Mouse (Mus musculus) NIH3T3 (cell line): Measurements from ENCODE around the gene Sfxn3.

ENCODE experiments used
- DNase-seq: peaks from one replicate; pipeline ENCODE4 v3.0.0-alpha.2; 2012; ENCODE audit warnings: low read depth

Gene Sfxn3

DNA sequence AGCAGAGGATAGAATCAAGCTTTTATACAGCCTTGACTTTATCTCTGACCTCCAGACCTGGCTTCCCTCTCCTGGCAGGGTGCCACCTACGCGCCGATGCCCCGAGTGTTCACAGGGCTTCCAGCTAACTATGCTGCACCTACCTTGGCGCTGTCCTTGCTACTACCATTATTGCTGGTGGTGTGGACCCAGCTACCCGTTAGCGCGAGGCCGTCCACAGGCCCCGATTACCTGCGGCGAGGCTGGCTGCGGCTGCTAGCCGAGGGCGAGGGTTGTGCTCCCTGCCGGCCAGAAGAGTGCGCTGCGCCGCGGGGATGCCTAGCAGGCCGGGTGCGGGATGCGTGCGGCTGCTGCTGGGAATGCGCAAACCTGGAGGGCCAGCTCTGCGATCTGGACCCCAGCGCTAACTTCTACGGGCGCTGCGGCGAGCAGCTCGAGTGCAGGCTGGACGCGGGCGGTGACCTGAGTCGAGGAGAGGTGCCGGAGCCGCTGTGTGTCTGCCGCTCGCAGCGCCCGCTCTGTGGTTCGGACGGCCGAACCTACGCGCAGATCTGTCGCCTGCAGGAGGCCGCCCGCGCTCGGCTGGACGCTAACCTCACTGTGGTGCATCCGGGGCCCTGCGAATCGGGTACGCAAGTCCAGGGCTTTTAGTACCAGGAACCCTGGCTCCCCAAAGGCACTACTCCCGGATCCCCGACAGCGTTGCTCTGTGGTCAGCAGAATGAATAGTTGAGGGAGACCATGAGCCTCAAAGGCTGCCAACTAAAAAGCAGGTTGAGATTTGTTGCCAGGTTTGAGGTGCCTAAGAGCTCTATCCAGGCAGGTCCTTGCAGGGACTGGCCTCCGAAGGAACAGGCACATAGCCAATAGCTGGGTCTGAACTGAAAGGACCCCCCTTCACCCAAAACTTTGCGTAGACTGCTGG is 29.5 kb downstream of the Sfxn3 start:
- DNase-seq: peak; percentile 80

DNA sequence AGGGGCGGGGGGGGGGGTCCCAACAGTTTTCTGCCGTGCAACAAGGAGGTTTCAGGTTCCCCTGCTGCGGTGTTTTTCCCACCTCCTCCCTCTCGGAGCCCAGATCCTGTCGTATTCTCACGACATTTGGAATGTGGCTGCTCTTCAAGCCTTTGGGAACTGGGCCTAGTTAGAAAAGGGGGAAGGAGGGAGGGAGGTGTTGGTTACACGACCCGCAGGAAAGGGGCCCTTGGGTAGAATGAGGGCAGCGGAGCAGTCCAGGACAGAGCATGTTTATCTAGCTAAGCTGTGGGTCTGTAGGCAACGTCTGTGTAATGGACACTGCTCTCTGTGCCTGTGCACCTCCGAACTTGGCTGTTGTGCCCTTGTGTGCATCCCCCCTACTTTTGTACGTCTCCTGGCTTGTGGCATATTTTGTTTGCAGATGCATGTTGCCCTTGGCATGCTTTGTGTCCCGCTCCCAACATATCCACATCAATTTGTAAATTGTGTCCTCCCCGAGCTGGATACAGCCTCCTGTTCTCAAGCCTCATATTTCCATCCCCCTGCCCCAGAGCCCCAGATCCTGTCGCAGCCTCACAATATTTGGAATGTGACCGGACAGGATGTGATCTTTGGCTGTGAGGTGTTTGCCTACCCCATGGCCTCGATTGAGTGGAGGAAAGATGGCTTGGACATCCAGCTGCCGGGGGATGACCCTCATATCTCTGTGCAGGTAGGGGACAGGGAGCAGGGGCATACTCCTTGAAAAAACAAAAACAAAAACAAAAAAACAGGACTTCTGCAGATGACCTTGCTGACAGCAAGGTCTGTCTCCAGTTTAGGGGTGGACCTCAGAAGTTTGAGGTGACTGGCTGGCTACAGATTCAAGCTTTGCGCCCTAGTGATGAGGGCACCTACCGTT is 30.7 kb downstream of the Sfxn3 start:
- no peak for DNase-seq

DNA sequence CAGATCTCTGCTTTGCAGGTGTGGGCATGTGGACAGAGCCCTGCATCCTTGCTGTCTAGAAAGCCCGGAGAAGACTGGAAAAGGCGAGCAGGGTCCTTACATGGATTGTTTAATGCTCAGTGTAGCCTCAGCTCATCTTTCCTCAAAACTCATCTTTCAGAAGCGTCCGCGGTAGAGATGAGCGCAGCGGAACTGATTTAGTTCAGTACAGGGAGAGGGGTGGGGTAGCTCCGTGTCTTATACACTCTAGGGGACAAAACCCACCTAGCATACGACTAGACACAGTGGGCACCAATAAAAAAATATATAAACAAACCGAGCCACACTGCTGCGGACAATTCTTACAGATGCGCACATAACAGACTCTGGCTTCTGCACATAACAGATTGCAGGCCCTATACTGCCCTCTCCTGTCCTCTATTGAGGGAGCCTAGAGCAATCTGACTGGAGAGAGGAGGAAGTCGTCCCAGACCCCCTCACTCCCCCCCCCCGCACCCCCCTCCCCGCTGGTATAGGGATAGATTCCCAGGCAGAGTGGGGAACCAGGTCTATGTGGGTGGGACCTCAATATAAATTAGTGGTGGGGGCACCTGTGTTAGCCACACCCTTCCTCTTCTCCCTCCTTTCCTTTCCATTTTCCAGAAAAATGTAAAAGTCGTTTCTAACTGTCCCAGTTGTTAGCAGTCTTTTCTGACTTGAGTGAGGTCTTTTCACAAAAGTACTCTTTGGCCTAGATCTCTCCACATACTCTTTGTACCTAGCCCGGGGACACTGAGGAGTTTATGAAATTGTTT is 31.9 kb downstream of the Sfxn3 start:
- DNase-seq: peak; percentile 80

DNA sequence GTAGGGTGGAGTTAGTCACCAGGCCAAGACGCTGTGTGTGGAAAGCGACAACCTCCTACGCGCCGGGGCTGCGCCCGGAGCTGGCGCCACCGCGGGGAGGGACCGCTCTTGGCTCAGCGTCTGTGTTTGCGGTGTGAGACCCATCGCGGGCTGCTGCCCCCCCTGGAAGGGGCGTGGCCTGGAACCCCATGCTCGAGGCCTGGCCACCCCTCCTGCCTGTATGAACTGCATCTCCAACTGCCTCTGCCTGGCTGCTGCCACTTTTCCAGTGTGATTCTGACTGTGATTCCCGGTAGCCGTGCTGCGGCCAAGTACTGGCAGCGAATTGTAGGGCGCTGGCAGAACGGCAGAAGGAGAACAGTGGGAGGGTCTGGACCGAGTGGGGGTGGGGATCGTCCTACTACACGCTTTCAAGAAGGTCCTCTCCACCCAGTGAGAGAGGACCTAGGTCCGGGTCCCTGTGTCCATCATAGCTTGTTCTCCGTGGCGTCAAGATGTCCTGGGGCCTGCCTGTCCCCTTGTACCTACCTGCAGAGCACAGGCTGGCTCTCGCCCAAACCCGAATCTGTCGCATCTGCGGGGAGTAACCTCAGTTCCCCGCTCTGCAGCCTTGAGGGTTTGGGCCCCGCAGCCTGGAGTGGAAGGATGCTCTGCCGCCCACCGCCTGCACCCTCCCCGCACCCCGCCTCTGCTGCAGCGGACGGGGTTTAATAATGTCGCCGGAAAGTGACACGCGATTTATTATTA is 32.6 kb downstream of the Sfxn3 start:
- peak; percentile 93 for DNase-seq

DNA sequence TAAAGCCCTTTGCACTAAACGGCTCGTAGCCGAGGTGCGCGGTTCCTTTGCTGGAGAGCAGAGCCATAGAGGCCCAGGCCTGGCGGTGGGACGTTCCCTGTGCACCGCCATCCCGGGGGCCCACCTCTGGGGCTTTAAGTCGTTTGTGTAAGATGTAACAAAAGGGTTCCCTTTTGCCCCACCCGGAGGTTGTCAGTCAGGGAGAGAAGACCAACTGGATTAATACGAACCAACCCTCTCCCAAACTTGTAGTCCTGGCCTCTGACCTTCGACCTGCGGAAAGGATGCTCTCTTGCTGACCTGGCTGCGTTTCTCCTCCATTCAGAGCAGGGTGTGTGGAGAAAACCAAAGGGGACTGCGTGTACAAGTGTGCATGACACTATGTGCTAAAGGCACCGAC is 33.4 kb downstream of the Sfxn3 start:
- DNase-seq: peak; percentile 55

DNA sequence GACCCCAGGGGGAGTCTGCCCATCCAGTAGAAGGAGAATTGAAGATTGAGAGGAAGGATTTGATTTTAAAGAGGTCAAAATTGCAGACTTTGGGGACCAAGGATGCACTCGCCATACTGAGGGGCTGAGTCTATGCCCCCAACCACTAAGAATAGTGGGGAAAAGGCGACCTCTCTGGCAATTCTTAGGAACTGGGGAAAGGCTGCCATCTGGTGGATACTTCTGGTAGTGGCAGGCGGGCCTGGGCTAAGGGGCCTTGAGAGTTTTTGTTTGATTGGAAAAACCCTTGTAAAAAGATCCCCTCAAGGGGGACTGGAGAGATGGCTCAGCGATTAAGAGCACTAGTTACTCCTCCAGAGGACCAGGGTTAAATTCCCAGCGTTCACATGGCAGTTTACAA is 34.0 kb downstream of the Sfxn3 start:
- DNase-seq: peak; percentile 92

DNA sequence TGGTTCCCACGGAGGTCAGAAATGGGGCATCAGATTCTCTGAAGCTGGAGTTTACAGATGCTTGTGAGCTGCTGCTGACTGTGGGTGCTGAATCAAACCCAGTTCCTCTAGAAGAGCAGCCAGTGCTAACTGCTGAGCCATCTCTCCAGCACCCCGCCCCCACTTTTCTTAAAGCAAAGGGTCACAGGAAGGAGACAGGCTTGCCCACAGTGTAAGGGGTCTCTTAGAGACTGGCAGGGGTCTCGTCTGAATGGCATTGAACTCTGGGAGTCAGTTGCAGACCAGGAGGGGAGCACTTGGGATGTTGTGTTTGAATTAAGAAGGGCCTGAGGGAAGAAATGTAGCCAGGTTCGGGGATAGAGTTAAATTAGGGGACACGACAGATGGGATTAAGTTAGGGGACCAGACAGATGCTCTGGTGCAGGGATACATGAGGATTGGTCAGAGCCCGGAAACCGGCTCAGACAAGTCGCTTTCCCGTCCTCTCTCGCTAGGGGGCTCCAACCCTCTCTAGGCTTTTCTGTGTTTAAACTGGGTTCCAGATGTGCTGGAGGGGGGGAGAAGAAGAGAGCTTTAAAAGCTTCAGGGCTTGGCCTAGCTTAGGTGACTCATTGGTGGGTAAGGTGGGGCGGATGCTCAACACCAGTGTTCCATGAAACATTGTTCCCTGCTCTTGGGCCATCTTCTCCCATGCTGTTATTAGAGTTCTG is 34.7 kb downstream of the Sfxn3 start:
- peak; percentile 92 for DNase-seq

DNA sequence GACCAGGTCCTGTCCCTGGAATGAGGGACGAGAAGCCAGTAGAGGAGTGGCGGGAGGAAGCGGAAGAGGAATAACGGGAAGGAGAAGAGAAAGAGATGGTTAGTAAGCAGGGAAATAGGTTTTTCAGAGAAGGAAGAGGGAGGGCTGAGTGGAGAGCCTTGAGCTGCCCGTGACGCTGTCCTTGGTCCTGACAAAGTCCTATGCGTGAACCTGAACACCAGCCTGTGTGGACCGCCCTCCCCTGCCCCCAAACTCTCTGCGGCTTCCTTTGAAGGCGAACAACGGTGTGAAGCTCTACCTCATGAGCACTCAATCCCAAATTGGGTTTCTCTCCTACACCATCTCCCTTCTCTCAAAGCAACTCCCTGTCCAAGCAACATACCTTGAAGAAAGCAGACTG is 50.6 kb downstream of the Sfxn3 start:
- peak; percentile 90 for DNase-seq

DNA sequence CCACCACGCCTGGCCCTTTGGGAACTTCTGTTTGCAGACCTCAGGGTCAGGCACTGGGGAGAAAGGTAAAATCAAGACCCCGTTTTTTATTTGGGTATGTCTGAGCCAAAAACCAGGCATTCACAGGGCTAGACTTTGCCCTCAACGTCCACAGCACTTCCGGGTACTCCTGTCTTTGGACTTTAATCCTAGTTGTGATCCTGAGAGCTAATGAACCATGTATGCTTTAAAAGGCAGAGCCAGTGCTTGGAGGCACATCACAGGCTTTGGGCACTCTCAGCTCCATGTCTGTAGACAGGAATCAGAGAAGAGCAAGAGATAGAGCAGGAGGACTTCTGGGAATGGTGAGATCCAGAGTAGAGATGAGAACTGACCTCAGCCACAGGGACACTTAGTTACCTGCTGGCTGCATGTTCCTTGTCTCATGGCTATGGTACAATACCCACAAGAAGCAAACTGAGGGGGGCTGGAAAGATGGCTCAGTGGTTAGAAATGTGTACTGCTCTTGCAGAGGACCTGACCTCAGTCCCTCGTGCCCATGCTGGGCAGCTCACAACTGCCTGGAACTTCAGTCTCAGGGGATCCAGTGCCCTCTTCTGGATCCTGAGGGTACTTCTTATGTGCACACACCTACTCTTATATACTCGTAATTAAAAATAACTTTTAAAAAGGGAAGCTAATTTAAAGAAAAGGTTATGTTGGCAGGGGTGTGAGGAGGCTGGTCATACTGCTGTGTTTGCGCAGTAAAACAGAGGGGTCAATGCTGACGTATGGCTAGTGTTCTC is 53.4 kb downstream of the Sfxn3 start:
- DNase-seq: no peak

DNA sequence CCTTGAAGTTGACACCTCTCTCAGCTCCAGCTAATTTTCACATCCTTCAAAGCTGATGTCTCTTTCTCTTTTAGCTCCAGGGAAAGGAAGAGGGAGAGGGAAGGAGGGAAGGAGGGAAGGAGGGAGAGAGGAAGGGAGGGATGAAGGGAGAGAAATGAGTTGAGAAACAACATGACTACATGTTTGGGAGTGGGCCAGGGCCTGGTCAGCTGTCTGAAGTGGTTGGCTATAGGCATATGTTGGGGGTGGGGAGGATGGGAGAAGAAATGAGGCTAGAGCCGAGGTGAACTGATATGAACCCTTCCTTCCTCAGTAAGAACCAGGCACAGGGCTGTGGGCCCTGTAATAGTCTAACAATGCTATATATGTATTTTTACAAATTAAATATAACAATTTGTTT is 58.3 kb downstream of the Sfxn3 start:
- DNase-seq: peak; percentile 85
